Mouse (Mus musculus) C3H10T1/2 (cell line): ENCODE data around the gene Ptk7. TPM values are rescaled to one million over a fixed set of nuclear protein-coding genes. Genes with fewer than 3 reads are reported as not detected.

Experiments used
- polyA plus RNA-seq, 2 experiments: library from polyadenylated mRNA; unstranded; fragments of >200 nt; fragmentation: generic; extraction: Trizol; gene quantifications; one replicate each; pipeline ENCODE4 v1.2.1; 2012; ENCODE audit warnings: missing spikeins in 2 of 2

Gene Ptk7
- polyA plus RNA-seq = 1 to 10 TPM in 1 of 2 experiments, under 1 TPM in 1; 0.82 to 7.0 TPM

DNA sequence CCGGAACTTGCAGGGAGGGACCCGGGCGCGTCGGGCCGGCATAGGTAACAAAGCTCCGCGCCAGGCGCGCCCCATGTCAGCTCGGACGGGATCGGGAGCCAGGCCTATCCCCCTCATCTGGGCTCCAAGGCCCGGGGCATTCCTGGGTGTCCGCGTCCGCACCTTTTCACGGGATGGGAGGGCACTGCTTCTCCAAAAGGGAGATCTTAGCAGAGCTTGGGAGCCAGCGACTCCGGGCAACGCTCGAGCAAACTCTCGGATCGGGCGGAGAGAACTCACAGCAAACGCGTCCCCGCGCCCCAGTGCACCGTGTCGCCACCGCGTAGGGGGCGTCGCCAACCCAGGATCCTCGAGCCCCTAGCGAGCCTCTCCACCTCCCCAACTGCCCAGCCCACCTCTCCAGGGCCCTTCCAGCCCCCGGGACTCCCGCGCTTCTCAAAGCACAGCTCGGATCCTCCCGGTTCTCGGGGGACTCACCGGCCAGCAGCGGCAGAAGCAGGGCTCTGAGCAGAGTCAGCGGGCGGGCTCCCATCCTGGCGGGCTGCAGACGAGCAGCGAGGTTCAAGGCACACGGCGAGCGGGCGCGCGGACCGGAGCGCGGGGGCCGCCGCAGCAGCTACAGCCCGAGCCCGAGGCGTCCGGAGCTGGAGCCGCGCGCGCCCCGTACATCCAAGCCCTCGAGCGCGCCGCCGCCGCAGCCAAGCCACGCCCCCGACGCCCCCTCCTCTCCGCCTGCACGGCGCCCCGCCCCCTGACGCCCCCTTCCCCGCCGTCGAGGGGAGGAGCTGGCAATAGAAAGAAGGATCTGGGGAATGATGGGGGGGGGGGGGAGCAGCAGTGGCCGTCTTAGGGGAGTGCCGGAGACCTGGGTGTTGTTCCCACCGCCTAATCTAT is at the start of gene Ptk7:
TSS of gene Ptk7 (minus strand) at position 714 of the 894 bp plus-strand sequence.

GRCm38 (mm10) chr17:46678416-46678815 is 49.1 kb upstream of the Ptk7 start, which contains the start of gene Mea1:
Gene Mea1, plus strand, starts transcription at chr17:46678793.

DNA sequence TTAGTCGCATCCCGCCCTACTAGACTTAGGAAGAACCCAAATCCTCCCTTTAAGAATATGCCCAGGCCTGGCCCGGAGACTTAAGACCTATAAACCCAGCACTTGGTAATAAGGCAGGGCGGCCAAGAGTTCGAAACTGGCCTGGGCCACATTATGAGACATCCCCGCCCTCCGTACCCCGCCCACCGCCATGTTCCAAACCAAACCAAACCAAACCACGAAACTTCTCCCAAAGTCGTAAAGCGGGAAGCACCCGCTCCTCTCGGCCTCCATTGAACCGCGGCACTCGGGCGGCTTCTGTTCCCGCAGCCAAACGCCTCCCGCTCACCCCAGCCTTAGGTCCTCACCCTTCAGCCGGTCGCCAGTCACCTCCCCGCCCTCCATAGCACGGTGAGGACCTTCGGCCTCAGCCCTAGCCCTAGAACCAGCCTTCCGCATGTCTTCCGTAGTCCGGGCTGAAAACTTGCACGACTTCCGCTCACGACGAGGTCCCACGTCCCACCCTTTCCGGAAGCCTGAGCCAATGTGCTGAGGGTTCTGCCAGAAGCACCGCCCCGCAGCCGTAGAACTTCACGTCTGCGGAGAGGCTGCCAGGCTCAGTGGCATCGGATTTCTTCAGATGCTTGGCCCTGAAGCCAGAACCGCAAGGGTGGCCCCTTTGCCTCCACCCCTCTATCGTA is 44.7 kb upstream of the Ptk7 start, which contains the start of gene Rrp36:
TSS of gene Rrp36 (minus strand) at position 503 of the 680 bp plus-strand sequence.

GRCm38 (mm10) chr17:46650232-46651031 is 21.1 kb upstream of the Ptk7 start, which contains the start of gene Cul7:
Gene Cul7, plus strand, starts transcription at chr17:46650337.

GRCm38 (mm10) chr17:46645561-46646321 is 16.4 kb upstream of the Ptk7 start, which contains the start of the genes Klc4 and Mrpl2:
Gene Klc4, minus strand, starts transcription at chr17:46646022.
Gene Mrpl2, plus strand, starts transcription at chr17:46646229.

DNA sequence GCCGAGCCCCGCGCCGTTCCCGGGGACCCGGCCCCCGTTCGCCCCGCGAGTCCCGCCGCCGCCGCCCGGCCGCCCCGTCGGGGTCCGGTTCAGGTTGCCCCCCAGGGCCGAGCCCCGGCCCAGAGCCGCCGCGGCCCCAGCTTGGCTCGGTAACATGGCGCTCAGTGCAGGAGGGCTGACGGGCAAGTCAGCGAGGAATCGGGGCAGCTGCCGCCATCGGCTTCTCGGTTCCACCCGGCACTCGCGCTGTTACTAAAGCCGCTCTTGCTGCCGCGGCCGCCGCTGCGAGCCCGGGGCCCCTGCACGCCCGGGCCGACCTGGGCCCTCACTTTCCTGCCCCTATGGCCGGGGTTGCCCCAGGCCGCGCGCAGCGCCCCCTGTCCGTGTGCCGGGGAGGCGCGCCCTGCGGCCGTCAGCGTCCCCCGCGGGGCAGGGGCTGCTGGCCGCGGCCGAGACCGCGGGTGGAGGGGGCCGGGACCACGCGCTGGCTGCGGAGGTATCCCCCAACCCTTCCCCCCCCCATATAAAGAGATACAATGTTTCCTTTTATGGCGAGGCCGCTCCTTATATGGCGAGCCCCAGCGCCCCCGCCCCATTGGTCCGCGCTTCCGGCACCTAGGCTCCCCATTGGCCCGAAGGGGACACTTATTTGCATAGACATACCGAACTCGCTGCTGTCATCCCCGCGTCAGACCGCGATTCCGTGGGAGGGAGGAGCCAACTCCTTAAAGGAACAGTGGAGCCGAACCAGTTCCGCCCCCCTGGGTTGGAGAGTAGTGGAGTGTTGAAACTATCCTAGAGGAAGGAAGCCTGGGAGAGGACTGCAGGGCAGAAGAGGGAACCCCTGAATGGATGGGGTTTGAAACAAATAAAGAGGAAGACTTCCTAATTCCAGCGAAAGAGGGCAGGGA is 73.4 kb downstream of the Ptk7 start, which contains the start of gene Srf:
TSS of gene Srf (minus strand) at position 503 of the 911 bp plus-strand sequence.

DNA sequence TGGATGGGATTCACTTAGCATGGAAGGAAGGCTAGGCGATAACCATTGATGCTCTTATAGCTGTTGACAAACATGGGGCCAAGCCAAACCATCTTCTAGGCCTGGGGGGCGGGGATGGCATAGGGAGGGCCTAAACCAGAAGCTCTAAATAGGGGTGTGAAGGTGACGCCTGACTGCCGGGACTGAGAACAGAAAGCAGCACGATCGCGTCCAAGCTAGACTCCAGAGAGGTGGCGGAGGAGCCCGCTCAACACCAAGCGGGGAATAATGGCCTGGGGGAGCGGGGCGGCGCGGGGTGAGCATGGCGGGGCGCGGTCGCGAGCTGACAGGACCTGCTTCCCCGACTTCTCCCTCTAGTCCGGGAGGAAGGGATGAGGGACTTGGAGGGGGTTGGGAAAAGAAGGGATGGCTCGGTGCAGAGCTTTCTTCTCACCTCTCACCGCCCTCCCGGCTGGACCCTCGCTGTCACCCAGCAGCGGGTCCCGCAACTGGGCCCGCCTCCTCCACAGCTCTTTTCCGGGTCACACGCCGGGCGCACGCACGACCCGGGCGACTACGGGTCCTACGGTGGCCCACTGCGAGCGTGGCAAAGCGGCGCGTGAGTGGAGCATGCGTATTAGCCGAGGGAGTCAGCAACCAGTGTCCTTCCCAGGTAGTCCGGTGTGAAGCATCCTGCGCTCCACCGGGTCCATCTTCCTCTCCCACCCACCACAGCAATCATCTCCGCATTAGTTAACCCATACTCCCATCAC is 83.3 kb downstream of the Ptk7 start, which contains the start of gene Cul9:
TSS of gene Cul9 (minus strand) at position 576 of the 752 bp plus-strand sequence.

Other genes starting within 250 kb of the Ptk7 start
- 1 to 10 TPM in 1 of 2 experiments, under 1 TPM in 1; 0.54 to 5.8 TPM for gene Zfp318, start 245.8 kb downstream of the Ptk7 start, polyA plus RNA-seq
- gene Crip3, start 200.6 kb downstream of the Ptk7 start, polyA plus RNA-seq = under 1 TPM in 1 of 2 experiments, not detected in 1; 0.93 TPM
- gene Slc22a7, start 191.0 kb downstream of the Ptk7 start, polyA plus RNA-seq = not detected
- gene Ttbk1, start 141.8 kb downstream of the Ptk7 start, polyA plus RNA-seq = not detected
- gene Dnph1, start 132.8 kb downstream of the Ptk7 start, polyA plus RNA-seq = 100 to 1,000 TPM in 1 of 2 experiments, 10 to 100 TPM in 1; 39.0 to 100 TPM
- under 1 TPM; 0.07 to 0.85 TPM for gene Cul9, start 83.1 kb downstream of the Ptk7 start, polyA plus RNA-seq
- 10 to 100 TPM; 32.8 to 34.6 TPM for gene Srf, start 73.3 kb downstream of the Ptk7 start, polyA plus RNA-seq
- gene Klc4, start 16.5 kb upstream of the Ptk7 start, polyA plus RNA-seq = 10 to 100 TPM in 1 of 2 experiments, 1 to 10 TPM in 1; 6.4 to 23.3 TPM
- 100 to 1,000 TPM; 127 to 324 TPM for gene Mrpl2, start 16.7 kb upstream of the Ptk7 start, polyA plus RNA-seq
- 100 to 1,000 TPM in 1 of 2 experiments, 10 to 100 TPM in 1; 73.7 to 172 TPM for gene Cul7, start 20.8 kb upstream of the Ptk7 start, polyA plus RNA-seq
- 10 to 100 TPM; 30.8 to 53.1 TPM for gene Rrp36, start 44.8 kb upstream of the Ptk7 start, polyA plus RNA-seq
- gene Mea1, start 49.3 kb upstream of the Ptk7 start, polyA plus RNA-seq = 100 to 1,000 TPM; 206 to 222 TPM
- gene Klhdc3, start 51.4 kb upstream of the Ptk7 start, polyA plus RNA-seq = 100 to 1,000 TPM in 1 of 2 experiments, 10 to 100 TPM in 1; 71.0 to 103 TPM
- gene Ppp2r5d, start 75.6 kb upstream of the Ptk7 start, polyA plus RNA-seq = 100 to 1,000 TPM in 1 of 2 experiments, 10 to 100 TPM in 1; 79.4 to 109 TPM
- 10 to 100 TPM; 30.1 to 56.6 TPM for gene Pex6, start 82.0 kb upstream of the Ptk7 start, polyA plus RNA-seq
- under 1 TPM; 0.30 to 0.38 TPM for gene Gnmt, start 99.7 kb upstream of the Ptk7 start, polyA plus RNA-seq
- gene Cnpy3, start 122.7 kb upstream of the Ptk7 start, polyA plus RNA-seq = 10 to 100 TPM; 64.8 to 76.8 TPM
- under 1 TPM; 0.07 to 0.11 TPM for gene Ptcra, start 134.2 kb upstream of the Ptk7 start, polyA plus RNA-seq
- 100 to 1,000 TPM; 116 to 123 TPM for gene 2310039H08Rik, start 143.1 kb upstream of the Ptk7 start, polyA plus RNA-seq
- gene Rpl7l1, start 153.2 kb upstream of the Ptk7 start, polyA plus RNA-seq = 10 to 100 TPM; 34.7 to 71.1 TPM
- gene Bicral, start 229.0 kb upstream of the Ptk7 start, polyA plus RNA-seq = 1 to 10 TPM in 1 of 2 experiments, under 1 TPM in 1; 0.28 to 7.2 TPM